Mouse (Mus musculus): ENCODE measurements around the gene Cotl1. TPM values are rescaled to one million over a fixed set of nuclear protein-coding genes. Genes with fewer than 3 reads are reported as not detected.

Gene Cotl1
- total RNA-seq, 2 experiments from 2014 or later, result 129 to 137 TPM

DNA sequence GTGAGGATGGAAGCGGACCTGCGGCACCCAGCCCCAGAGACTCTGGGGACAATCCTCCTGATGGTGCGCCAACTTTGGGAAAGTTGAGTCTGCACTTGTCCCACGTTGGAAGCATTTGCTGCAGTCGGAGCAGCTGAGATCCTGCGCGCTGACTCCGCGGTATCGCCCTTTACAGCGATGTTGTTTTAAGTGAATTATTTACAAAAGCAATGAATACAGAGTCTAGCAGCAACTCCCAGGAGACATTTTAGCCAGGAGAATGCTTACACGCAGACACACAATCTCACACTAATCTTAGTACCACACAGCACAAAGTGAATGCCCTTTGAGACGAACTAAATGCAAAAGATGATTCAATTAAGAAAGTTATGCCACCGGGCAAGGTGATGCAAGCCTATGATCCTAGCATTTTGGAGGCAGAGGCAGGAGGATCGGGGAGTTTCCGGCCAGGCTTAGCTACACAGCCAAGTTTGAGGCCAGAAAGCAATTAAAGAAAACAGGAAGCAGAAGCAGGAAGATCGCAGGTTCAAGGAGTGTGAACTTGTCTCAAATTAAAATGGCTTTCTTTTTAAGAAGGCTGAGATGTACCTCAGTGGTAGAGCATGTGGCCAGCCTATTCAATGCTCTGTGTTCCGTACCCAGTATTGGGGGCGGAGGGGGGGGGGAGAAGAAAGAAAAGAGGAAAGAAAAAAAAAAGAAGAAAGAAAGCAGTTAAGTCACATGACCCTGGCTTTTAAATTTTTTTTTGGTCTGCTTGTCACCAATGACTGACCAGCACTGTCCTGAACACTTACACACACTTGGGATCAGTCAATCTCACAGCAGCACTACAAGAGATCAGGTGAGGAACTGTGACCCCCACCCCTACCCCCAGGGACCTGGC lies 2.0 kb downstream of the Cotl1 start:
- no peak for DNase-seq

DNA sequence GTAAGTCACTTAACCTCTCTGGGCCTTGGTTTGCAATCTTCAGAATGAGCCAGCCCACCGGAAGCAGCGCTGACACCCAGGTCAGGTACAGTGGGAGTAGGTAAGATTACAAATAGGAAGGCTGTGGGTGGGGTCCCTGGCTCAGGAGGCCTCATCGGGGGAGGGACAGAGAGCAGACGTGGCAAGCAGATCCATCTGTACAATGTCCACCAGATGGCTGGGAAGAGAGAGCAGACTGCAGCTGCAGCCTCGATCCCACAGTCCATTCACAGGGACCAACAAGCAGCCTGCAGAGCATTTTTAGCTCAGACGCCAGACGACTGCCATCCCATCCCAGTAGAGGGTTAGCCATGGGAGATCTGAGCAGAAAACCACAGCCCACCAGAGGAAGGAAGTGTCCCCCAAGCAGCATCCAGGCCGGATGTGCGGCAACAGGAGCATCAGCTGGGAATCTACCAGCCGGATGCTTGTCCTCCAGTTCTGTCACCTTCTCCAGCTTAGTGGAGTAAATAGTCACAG lies 2.7 kb downstream of the Cotl1 start:
- DNase-seq, result peak in 1 of 2 experiments; percentile 45

DNA sequence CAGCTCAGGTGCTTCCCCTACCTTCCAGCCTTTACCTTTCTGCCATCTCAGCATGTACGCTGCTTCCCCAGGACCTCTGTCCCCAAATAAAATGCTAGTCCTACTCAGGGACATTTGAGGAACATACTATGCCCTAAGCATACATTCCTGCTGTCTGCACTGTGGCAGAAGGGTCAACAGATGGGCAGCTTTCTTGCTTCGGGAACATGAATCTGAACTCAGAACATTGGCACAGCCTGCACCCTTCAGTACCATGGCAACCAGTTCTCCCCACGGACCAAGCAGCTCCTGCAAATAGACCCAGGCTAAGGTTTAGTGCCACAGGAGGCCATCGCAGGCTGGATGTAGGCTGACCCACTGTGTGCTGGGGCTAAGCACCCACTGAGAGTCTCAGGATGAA lies 3.5 kb downstream of the Cotl1 start:
- DNase-seq, result peak in 1 of 2 experiments; percentile 49

DNA sequence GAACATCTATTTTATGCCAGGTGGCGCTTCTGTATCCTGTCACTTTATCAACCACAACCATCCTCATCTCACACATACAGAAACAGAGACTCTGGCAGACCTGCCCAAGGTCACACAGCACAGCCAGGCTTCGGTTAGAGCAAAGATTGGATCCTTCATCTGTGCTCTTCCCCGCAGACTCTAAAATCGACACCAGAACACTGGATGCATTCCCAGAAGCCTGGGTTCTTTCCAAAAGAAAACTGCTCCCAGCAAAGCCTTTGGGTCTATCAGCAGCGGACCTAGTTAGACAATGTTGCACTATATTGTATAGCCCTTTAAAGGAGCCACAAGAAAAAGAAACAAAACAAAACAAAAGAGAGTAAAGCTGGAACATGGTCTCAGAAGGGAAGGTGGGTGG lies 5.1 kb downstream of the Cotl1 start:
- DNase-seq, result no peak

DNA sequence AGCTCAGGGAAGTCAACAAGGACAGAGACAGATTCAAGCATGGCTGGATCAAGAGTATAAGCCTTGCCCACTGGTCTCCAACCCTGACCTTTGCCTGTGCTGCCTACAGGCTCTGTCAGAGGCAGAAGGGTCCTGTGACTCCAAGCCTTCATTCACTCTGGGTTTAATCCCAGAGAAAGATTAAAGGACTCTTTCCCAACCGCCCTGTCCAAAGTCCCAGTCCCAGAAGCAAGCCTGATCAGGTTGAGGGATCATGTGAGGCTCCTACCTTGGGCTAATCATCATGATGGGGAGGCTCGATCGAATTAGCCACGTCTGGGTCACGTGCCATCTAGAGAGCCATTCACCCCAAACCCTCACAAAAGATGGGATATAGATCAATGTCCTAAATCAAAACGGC lies 5.7 kb downstream of the Cotl1 start:
- no peak for DNase-seq

DNA sequence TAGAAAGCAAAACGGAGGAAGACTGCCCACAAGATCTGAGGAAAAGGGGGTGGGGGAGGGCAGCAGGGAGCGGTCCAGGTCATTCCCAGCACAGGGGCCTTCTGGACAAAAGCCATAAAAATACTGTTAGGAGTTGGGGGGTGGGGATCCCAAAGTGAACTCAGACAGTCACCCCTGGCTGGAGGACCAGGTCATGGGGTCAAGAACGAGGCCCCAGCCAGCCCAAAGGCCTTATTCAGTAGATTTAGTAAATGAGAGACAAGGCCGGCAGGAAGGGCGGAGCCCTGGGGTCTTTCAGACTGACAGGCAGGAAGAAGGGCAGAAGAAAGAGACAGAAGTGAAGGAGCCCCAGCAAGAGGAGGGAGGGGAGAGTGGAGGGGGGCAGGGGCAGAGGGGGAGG lies 7.4 kb downstream of the Cotl1 start:
- no peak for DNase-seq

DNA sequence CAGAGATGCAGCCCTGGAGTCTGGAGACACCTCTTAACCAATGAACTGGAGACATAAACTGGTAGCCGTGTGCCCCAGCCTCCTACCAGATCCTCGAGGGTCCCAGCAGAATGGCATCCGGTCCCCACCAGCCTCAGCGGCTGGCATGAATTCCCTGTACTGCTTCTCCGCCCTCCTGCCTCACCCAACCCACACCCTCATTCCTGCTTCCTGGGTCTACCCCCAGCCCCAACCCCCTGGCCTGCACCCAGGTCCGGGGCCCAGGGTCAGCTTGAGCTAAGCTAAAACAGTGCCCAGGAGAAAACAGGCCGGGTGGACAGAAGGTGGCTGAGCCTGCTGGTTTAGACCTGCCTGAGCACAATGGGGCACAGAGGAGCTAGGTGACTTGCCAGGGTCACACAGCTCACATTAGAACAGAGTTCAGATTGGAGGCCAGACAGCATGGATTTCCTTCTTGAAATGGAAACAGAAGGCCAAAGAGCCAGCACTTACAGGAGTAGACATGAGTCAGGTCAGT lies 8.2 kb downstream of the Cotl1 start:
- no peak for DNase-seq

DNA sequence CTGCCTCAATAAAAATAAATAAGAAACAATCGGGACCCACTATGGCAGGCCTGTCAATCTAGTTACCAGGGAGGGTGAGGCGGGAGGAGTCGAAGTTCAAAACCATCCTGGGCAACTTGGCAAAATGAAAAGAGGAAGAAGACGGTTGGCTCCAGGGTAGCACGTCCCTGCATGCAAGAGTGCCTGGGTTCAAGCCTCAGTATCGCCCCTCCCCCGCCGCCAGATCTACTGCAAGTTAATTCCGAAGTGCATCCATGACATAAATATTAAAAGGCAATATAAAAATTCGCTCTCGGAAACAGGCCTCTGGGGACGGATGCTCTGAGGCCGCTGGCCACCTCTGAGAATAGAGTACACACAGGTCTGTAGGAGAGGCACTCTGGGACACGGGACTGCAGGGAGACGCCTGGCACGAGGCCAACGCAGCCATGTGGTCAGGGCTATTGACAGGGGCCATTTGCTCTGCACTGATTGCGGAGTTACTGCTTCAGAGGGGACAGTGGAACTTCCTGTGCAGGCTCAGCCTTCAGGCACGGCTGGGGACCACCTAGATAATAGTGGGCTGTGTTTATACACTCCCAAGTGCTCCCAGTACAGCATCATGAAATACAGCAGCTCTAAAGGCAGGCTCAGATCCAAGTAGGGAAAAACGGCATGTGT lies 8.9 kb downstream of the Cotl1 start:
- DNase-seq, result peak in 1 of 2 experiments; percentile 51

DNA sequence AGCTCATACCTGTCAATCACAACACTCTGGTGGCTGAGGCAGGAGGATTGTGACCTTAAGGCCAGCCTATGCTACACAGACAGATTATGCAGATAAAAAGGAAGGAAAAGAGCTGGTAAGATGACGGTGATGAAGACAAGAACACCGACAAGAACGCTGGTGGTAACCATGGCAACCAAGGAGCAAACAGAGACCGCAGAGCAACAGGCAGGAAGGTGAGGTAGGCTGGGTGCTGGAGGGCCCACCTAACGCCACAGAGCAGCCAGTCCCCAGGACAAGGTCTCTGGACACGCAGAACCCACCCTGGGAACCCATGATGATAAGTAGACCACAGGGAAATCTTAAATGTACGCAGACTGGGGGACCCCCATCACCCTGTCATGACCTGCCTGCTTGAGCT lies 9.8 kb downstream of the Cotl1 start:
- no peak for DNase-seq

DNA sequence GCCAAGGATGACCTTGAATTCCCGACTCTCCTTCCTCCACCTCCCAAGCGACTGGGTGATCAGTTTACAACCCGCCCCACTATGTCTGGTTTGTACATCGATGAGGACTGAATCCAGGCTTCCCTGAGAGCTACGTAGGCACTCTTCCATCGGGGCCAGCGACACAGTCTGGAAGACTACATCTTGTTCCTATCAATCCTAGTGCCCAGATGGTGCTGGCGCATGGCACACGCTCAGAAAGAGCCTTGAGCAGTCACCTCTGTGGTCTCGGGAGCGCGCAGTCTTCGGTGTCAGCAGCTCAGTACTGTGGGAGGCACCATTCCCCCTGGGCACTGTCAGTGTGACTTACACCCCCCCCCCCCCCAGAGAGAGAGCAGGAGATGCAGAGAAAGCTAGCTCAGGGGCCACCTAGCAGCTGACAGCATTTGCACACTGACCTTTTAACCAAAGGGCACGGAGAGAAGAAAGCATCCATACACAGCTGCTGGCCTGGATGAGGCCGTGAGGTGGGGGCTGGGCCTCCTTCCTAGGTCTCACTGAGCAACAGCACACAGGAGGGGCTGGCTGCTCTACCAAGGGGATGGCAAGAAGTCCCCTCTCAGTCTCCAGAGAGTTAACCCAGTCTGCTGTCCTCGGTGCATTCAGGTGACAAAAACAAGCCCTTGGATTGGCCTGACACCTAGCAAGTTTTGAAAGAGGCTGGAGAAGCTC lies 10.3 kb downstream of the Cotl1 start:
- DNase-seq, result peak in 1 of 2 experiments; percentile 49

DNA sequence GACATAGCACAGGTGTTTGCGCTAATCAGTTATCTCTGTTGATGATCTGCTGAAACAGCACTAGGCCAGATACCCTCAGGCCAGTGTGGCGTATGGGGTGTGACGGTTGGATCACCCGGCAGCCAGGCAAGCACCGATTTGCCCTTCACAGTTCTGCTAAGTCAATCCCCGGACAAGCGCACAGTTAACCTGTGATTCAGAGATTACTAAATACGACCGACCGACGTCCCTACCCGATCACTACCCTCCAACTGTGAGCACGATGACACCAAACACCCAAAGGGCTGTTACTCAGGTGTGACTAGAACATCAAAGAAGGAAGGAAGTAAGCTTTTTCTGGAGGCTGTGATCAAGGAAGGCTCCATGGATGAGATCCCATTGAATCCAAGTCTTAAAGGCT lies 10.9 kb downstream of the Cotl1 start:
- DNase-seq, result no peak

DNA sequence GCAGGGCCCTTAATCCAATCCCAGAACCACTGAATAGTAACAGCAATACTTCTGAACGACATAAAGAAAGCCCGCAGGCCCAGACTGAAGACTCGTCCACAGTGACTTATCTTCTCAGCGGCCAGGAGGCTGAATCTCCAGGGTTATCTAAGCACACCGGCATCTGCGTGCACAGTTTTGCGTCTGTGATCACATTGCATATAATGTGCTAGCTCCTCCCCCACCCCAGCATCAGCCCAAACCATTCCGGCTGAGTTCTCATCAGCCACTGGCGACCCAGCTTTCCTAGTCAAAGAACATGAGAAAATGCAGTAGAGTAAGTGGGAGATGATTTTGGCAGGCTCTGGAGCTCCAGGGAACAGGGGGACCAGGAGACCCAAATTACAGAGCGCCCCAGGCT lies 11.3 kb downstream of the Cotl1 start:
- DNase-seq, result no peak

DNA sequence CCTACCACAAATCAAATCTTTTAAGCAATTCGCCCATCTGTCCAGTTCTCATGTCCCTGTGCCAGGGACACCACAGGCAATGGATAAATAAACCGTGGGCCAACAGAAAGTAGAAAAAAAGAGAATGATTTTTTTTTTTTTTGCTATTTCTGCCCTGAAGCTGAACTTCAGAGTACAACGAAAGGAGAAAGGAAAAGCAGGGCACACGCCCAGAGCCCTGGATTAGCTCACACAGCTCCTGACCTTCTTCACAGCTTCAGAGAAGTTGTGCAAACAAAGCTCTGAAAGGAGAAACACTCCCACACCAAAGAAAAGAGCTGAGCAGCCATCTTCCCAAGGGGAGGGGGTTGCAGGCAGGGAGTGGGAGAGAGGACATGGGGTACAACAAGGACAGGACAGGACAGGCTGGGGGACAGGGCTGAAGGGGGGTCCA lies 12.6 kb downstream of the Cotl1 start:
- DNase-seq, result no peak

DNA sequence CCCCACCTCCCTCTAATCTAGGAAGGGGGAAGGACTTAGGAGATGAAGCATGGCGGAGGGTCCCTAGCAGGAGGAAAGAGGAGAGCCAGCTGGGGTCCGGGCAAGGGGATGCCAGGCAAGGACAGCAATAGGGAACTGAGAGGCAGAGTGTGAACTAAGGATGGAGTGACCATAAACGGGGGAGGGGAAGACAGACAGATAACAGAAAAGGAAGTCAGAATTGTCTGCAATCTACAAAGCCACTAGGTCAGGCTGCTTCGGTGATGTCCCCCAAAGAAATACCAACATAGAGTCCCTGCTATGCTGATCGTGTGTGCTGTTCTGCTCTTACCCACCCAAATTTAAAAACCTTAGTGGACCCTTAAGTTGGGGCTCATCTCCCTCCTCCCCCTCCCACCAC lies 13.4 kb downstream of the Cotl1 start:
- no peak for DNase-seq

DNA sequence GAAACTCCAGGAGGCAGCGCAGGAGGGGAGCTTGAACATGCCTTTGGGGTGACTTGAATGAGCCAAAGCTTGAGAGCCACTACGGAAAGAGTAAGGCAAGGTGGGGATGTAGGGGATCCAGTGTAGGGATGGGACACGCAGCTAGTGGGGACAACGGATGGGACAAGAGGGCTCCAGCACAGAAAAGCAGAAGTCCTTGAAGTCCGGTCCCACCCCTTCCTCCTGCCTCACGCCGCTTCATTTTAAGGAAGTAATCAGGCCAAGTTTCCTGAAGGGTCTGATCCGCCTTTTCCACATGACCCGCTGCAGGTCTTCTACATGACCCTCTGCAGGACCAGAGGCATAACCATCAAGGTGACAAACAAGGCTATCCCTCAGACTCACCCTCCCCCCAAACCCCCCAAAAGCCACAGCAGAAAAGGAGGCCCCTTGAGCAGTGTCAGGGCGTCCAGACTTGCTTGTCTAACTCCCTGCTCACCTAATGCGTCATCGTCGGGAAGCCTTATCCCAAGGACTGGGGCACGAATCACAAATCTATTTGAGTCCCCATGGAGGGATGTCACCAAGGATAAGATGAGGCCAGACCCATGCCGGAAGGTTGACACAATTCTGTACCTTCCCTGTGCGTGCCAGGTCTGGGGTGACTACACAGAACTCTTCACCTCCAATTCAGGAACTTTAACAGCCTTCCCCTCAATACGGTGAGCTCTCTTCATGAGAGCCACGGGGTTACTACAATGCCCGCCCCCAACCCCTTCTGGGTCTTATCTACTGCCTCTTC lies 14.2 kb downstream of the Cotl1 start:
- no peak for DNase-seq

DNA sequence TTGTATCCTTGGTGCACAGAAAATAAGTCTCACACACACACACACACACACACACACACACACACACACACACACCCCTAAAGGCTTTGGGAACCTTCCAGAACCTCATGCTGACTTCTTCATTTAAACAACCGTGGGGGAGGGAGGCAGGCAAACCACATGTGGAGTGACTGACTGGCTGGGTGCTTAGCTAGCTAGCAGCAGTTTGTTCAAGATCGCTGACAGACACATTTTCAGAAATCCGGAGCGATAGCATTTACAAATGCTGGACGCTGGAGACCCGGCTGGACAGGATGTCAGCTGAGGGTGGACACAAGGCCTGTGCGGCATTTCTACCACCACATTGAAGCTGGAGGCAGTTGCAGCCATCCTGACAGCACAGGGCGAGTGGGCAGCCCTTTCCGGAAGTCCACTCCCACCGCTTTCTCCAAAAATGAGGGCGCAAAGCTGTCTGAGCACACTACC lies 15.5 kb downstream of the Cotl1 start:
- no peak for DNase-seq

DNA sequence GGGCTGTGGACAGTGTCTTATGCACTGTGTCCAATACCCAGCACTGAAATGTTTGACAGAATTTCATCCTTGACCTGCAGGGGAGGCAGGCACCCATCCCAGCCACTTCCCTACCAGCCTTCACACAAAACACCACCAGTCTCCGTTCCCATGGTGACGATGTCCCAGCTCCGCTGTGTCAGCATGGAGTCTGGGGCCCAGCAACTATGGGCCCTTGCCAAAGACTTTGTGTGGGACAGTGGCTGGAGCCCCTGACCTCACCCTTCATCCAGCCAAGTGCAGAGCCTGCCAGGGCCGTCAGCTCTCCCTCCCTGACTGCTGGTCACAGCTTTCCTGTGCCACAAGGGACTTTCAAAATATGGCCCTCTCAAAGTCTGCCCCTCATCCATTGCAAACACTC lies 16.2 kb downstream of the Cotl1 start:
- DNase-seq, result peak in 1 of 2 experiments; percentile 65

DNA sequence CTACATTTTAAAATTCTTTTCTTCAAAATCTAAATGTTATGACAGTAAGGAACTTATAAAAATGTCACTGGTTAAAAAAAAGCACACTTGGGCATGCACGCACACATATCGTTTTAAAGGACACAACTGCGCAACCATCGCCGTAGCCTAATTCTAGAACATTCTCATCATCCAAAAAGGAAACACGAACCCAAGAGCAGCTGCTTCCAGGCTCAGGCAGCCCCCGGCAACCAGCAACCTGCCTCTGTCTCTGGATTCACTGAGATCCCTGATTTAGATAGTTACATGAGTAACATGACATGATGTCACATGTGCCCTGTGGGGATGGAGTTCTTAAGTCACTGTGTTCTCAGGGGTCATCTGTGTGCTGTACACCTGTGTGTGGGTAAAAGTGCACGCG lies 17.1 kb downstream of the Cotl1 start:
- no peak for DNase-seq

DNA sequence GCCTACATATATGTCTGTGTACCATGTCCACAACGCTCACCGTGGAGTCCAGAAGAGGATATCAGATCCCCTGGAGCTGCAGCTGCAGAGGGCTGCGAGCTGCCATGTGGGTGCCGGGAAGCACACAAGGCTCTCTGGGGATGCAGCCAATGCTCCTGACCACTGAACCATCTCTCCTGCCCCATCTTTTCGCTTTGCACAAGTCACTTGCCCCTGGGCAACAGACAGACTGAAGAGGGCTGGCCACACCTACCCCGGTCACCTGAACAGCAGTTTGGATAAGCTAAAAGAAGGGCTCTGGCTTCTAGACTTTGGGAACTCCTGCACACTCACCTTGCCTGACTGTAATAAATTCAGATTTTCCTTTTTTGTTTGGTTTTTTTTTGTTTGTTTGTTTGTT lies 18.7 kb downstream of the Cotl1 start:
- no peak for DNase-seq

DNA sequence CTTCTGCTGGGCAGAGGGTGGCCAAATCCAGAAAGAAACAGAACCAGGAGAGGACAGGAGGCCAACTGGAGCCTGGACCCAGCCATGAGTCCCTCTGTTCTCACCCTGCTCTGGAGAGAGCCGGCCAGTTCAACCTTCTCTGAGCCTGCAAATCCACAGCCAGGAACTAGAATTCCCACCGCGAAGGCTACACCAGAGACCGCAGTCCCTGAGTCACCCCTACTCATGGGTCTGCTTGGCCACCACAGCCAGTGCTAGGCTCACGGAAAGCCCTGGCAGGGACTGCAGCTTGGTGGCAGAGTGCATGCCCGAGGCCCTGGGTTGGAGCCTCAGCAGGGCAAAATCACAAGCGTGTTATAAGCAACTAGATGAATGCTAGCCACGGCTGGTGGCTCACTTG lies 20.4 kb downstream of the Cotl1 start:
- no peak for DNase-seq

DNA sequence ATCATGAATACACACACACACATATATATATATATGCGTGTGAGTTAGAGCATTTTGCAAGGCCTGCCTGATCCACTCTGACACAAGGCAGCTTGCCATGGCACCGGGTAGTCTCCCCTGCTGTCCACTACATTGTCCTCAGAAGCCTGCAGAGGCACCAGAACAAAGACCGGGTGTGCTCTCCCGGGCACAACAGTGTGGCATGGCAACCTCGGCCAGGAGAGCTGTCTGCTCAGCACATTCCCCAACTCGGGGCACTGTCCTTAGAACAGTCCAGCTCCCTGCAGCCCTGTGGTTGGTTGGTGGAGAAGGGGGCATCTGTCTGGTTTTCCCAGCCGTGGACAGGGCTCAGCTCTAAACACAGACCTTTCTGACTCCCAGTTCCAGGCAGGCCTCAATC lies 21.0 kb downstream of the Cotl1 start:
- no peak for DNase-seq

DNA sequence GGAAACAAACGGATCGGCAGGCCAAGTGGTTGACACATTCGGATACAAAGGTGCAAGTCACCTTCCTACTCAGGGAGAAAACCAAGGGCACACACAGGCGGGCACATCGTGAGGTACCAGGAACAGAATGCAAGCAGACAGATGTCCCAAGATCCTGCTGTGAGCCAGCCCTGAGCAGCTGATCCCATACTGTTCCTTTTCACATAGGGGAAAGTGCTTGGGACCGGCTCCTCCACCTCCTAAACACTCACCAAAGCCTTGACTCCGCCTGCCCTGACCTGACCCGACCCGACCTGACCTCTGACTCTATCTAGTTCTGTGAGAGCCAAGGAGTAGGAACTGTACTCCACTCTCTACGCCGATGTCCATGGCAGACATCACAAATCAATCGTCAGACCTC lies 22.9 kb downstream of the Cotl1 start:
- no peak for DNase-seq

Data from layer of hippocampus, postnatal 36 days (tissue).